Mouse (Mus musculus) kidney, postnatal 4 days (tissue): Measurements from ENCODE around the gene Nr2c1.

Experiments
- DNase-seq, 2 experiments: peaks; one replicate each; pipeline ENCODE4 v3.0.0; 2021; ENCODE audit warnings: mixed read lengths in 2 of 2

Gene Nr2c1

DNA sequence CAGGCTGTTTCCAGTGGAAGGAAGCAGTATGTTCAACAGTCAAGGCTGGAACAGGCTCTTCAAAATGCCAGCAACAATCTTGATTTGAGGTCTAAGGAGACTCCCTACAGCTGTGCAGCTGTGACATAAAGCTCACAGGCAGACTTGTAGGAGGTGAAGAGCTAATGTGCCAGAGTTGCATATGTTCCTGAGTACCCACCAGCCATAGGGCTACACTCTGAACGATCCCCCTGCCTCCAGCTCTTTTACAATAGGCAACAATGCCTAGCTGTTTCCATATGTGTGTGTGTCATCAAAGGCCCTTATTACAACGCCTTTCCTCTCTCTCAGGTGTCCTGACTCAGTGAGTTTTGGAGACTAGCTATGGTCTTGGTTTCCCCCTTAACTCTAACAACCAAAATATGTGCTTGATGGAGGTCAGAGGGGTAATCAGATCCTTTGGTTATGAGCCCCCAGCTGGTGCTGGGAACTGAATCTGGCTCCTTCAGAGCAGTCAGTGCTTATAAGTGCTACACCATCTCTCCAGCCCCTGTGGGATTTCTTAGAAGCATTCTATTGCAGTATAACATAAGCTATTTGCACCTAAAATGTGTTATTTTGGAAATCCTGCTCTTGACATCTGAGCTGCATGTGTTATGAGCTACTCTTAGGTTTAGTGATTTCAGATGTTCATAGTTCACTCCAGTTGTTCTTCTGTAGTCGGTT, 7.4 kb upstream of the Nr2c1 start:
- no peak for DNase-seq

- no peak for DNase-seq
These were observed 5.4 kb upstream of the Nr2c1 start for GRCm38 (mm10) chr10:94142427-94142826.

DNA sequence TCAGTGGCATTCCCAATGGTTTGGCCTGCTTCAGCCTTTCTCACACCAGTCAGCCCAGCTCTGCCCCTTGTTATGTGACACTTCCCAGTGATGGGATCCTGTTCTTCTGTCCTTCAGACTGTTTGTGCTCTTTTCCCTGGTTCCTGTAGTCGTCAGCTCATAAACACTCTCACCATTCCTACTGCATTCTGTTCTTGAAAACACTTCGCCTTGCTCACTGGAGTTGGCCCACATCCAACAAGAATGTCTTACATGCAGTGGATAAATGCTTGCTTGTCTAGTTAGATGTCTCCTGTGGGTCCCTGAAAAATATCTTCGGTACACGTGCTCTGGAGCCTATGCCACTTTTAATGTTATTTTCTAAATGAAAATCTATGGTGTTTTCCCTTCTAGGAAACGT, 3.2 kb upstream of the Nr2c1 start:
- DNase-seq = no peak

- no peak for DNase-seq
These were observed 450 bp upstream of the Nr2c1 start for GRCm38 (mm10) chr10:94147391-94147755.

DNA sequence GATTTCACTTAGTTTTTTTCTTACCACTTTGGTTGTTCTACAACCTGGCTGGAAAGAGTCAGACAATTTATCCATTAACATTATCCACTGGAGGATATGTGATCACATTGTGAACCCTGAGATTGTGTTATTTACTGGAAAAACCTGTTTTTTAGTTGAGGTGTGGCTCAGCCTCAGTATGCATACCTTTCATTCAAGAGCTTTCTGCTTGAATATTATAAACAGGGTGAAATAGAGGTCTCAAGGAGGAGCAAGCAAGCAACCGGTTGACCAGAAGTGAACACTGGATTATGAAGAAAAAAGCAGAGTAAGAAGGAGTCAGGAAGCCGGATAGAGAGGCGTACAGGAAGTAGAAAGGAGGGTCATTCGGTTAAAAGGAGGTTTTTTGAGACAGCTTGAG, 3.7 kb downstream of the Nr2c1 start:
- DNase-seq = no peak

GRCm38 (mm10) chr10:94153841-94154240, 6.0 kb downstream of the Nr2c1 start:
- DNase-seq = no peak

GRCm38 (mm10) chr10:94158962-94159361, 11.1 kb downstream of the Nr2c1 start:
- DNase-seq = no peak

GRCm38 (mm10) chr10:94159406-94159805, 11.6 kb downstream of the Nr2c1 start:
- no peak for DNase-seq

GRCm38 (mm10) chr10:94161051-94161765, 13.4 kb downstream of the Nr2c1 start:
- DNase-seq = no peak

DNA sequence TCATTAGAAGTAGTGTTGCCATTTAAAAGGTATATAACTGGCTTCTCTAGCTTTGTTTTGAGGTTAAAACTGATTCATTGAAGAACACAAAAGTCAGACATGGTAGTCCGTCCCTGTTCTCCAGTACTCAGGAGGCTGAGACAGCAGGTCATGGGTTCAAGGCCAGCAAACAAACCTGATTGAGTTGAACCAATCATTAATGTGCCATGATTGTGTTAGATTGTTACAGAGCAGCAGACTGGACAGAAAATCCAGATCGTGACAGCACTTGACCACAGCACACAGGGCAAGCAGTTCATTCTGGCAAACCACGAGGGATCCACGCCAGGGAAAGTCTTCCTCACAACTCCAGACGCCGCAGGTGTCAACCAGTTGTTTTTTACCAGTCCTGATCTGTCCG, 14.2 kb downstream of the Nr2c1 start:
- DNase-seq = no peak

GRCm38 (mm10) chr10:94164104-94164845, 16.5 kb downstream of the Nr2c1 start:
- no peak for DNase-seq

GRCm38 (mm10) chr10:94165426-94165825, 17.6 kb downstream of the Nr2c1 start:
- no peak for DNase-seq

GRCm38 (mm10) chr10:94167051-94167750, 19.4 kb downstream of the Nr2c1 start:
- DNase-seq = no peak

GRCm38 (mm10) chr10:94171440-94172130, 23.8 kb downstream of the Nr2c1 start:
- DNase-seq = peak in 1 of 2 experiments; percentile 17

DNA sequence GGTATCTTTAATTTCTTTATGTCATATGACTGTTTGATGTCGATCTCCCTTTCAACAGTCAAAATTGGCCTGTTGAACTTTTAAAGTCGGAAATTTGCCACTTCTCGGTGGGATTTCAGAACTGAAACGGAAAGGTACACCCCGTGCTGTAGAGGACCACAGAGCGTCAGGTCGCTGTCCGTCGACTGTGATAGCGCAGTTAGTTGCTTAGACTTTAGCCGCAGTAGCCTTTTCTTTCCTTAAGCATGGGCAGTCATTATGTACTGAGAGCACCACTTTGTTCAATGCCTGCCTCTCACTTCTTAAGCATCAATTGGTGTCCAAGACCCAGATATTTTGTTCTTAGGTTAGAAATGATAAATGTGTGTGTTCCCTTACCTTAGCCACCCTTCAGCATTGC, 24.3 kb downstream of the Nr2c1 start:
- no peak for DNase-seq

GRCm38 (mm10) chr10:94172706-94173105, 24.9 kb downstream of the Nr2c1 start:
- no peak for DNase-seq

DNA sequence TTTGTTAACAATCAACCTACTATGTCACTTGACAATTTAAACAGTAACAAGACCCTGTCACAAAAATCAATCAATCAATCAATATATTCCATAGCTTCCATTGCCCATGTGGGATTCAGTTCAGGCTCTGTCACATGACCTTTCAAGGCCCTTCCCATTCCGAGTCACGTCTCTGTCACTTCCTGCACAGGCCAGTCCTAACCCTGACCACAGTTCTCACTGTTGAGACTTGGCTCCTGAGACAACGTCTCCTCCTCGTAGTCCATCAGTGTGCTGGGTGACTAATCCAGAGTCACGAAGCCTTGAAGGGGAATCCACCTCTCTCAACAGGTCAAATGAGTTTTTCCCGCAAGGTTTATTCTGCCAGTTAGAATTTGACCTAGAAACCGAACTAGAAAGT, 26.8 kb downstream of the Nr2c1 start:
- DNase-seq = no peak

GRCm38 (mm10) chr10:94183199-94183598, 35.4 kb downstream of the Nr2c1 start:
- DNase-seq = no peak

GRCm38 (mm10) chr10:94198482-94199405, 50.9 kb downstream of the Nr2c1 start, which contains the start of gene Ndufa12:
Gene Ndufa12, plus strand, starts transcription at chr10:94198720.
- peak; percentile 96 to 97 for DNase-seq

GRCm38 (mm10) chr10:94204973-94205372, 57.1 kb downstream of the Nr2c1 start:
- no peak for DNase-seq
